Mouse (Mus musculus): ENCODE measurements at regions not wholly inside any gene's neighbourhood (a gene's known extent, or its start where the extent isn't known, plus 50 kb on each side); places are given as distances from the start of the nearest gene placed in this dataset.

DNA sequence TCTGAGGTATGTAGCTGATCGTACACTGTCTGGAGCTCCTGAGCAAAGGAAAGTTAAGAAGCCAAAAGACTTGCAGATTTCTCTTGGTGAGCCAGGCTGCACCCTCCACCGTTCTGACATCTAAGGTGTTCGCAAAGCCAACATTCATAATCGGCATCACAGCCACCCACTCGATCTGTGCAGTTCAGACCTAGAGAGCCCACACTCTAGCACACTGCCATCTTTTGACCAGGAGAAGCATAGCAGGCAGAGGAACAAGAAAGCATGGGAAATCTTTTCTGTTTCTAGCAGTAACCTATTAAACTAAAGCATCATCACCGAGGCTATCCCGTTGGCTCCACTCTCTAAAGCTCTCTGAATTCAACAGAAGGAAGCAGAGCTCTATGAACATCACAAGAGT is 59.2 kb downstream of the Areg start:
- 57% methylated on average over 7 of the region's 7 CpGs for WGBS
- no peaks in the 10 kb centered on the region for H3K27me3 ChIP-seq (replicated peaks)
- no peak overlapping the region for H3K9ac ChIP-seq
- no peaks in the 10 kb centered on the region for H3K36me3 ChIP-seq
- ATAC-seq (ENCODE audit: low FRiP score, low read depth): peak; percentile 61; the same call in 1 of the 2 replicates
- H3K4me1 ChIP-seq: no peaks in the 10 kb centered on the region
- no peaks in the 10 kb centered on the region for H3K9me3 ChIP-seq
- no peak overlapping the region for H3K4me3 ChIP-seq
- no peak overlapping the region for H3K4me2 ChIP-seq (replicated peaks)
- no peak overlapping the region for H3K27ac ChIP-seq

GRCm38 (mm10) chr5:91200448-91200847 is 61.0 kb downstream of the Areg start:
- Histone ChIP-seq H3K4me2 (replicated peaks) (no peak overlapping the region), H3K4me1 (no peaks in the 10 kb centered on the region), H3K36me3 (no peaks in the 10 kb centered on the region), H3K9me3 (no peaks in the 10 kb centered on the region), H3K27ac (no peak overlapping the region), H3K4me3 (no peak overlapping the region), H3K9ac (no peak overlapping the region), H3K27me3 (replicated peaks) (no peaks in the 10 kb centered on the region)
- no peak for ATAC-seq (ENCODE audit: low FRiP score, low read depth)
- WGBS: 77% methylated on average over 5 of the region's 5 CpGs

GRCm38 (mm10) chr5:91204225-91205005 is 65.0 kb downstream of the Areg start:
- Histone ChIP-seq H3K27me3 (replicated peaks) (no peaks in the 10 kb centered on the region), H3K4me1 (no peaks in the 10 kb centered on the region), H3K9ac (no peak overlapping the region), H3K4me2 (replicated peaks) (no peak overlapping the region), H3K4me3 (no peak overlapping the region), H3K36me3 (no peaks in the 10 kb centered on the region), H3K27ac (no peak overlapping the region), H3K9me3 (no peaks in the 10 kb centered on the region)
- no peak for ATAC-seq (ENCODE audit: low FRiP score, low read depth)
- 86% methylated on average over 13 of the region's 13 CpGs for WGBS

GRCm38 (mm10) chr5:91205350-91205880 is 66.0 kb downstream of the Areg start:
- H3K4me1 ChIP-seq: no peaks in the 10 kb centered on the region
- H3K27ac ChIP-seq: no peak overlapping the region
- H3K9ac ChIP-seq: no peak overlapping the region
- no peak for ATAC-seq (ENCODE audit: low FRiP score, low read depth)
- no peaks in the 10 kb centered on the region for H3K36me3 ChIP-seq
- WGBS: 84% methylated on average over 3 of the region's 3 CpGs
- H3K4me2 ChIP-seq (replicated peaks): no peak overlapping the region
- no peak overlapping the region for H3K4me3 ChIP-seq
- H3K9me3 ChIP-seq: no peaks in the 10 kb centered on the region
- no peaks in the 10 kb centered on the region for H3K27me3 ChIP-seq (replicated peaks)

GRCm38 (mm10) chr5:91206569-91207490 is 67.4 kb downstream of the Areg start:
- Histone ChIP-seq H3K27me3 (replicated peaks) (no peaks in the 10 kb centered on the region), H3K4me3 (no peak overlapping the region), H3K36me3 (no peaks in the 10 kb centered on the region), H3K9me3 (no peaks in the 10 kb centered on the region), H3K4me1 (no peaks in the 10 kb centered on the region), H3K9ac (no peak overlapping the region), H3K27ac (no peak overlapping the region), H3K4me2 (replicated peaks) (no peak overlapping the region)
- WGBS: 84% methylated on average over 9 of the region's 9 CpGs
- no peak for ATAC-seq (ENCODE audit: low FRiP score, low read depth)

GRCm38 (mm10) chr5:91220174-91220573 is 80.8 kb downstream of the Areg start:
- ATAC-seq (ENCODE audit: low FRiP score, low read depth): no peak
- Histone ChIP-seq H3K4me2 (replicated peaks) (no peak overlapping the region), H3K4me3 (no peak overlapping the region), H3K4me1 (no peaks in the 10 kb centered on the region), H3K9ac (no peak overlapping the region), H3K9me3 (no peaks in the 10 kb centered on the region), H3K27me3 (replicated peaks) (no peaks in the 10 kb centered on the region), H3K27ac (no peak overlapping the region), H3K36me3 (no peaks in the 10 kb centered on the region)
- 88% methylated on average over 4 of the region's 4 CpGs for WGBS

DNA sequence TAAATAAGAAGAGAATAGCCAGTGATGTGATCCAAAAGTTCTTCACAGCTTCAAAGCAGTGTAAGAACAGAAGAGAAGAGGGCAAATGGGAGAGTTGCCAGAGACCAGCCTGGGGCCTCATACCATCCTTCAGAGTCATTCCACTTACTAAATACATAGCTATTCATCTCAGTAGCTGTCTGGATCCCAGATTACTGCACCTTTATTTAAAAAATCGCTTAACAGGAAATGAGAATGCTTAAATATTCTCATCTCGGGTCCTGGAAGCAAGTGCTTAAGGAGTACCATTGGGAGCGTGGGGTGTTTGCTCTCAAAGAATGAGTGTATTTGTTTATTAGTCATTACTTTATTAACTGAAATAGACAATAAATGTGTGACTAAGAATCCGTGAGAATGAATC is 102.3 kb downstream of the Areg start:
- Histone ChIP-seq H3K4me2 (replicated peaks) (no peak overlapping the region), H3K4me3 (no peak overlapping the region), H3K9ac (no peak overlapping the region), H3K9me3 (no peaks in the 10 kb centered on the region), H3K27ac (no peak overlapping the region), H3K36me3 (no peaks in the 10 kb centered on the region), H3K27me3 (replicated peaks) (no peaks in the 10 kb centered on the region), H3K4me1 (no peaks in the 10 kb centered on the region)
- no peak for ATAC-seq (ENCODE audit: low FRiP score, low read depth)
- 78% methylated on average over 4 of the region's 4 CpGs for WGBS

GRCm38 (mm10) chr5:91247444-91247843 is 108.0 kb downstream of the Areg start:
- Histone ChIP-seq H3K4me2 (replicated peaks) (no peak overlapping the region), H3K9me3 (no peaks in the 10 kb centered on the region), H3K27me3 (replicated peaks) (no peaks in the 10 kb centered on the region), H3K4me3 (no peak overlapping the region), H3K27ac (no peak overlapping the region), H3K9ac (no peak overlapping the region), H3K4me1 (no peaks in the 10 kb centered on the region), H3K36me3 (no peaks in the 10 kb centered on the region)
- WGBS: 92% methylated on average over 5 of the region's 5 CpGs
- no peak for ATAC-seq (ENCODE audit: low FRiP score, low read depth)

GRCm38 (mm10) chr5:91261895-91262294 is 122.5 kb downstream of the Areg start:
- no peak overlapping the region for H3K27ac ChIP-seq
- no peaks in the 10 kb centered on the region for H3K27me3 ChIP-seq (replicated peaks)
- H3K4me2 ChIP-seq (replicated peaks): no peak overlapping the region
- H3K4me1 ChIP-seq: no peaks in the 10 kb centered on the region
- H3K9me3 ChIP-seq: no peaks in the 10 kb centered on the region
- H3K4me3 ChIP-seq: no peak overlapping the region
- no peaks in the 10 kb centered on the region for H3K36me3 ChIP-seq
- no peak overlapping the region for H3K9ac ChIP-seq
- ATAC-seq (ENCODE audit: low FRiP score, low read depth): no peak

GRCm38 (mm10) chr5:91262526-91262925 is 123.1 kb downstream of the Areg start:
- Histone ChIP-seq H3K9me3 (no peaks in the 10 kb centered on the region), H3K4me1 (no peaks in the 10 kb centered on the region), H3K9ac (no peak overlapping the region), H3K36me3 (no peaks in the 10 kb centered on the region), H3K4me3 (no peak overlapping the region), H3K27ac (no peak overlapping the region), H3K4me2 (replicated peaks) (no peak overlapping the region), H3K27me3 (replicated peaks) (no peaks in the 10 kb centered on the region)
- 90% methylated on average over 1 of the region's 1 CpGs for WGBS
- ATAC-seq (ENCODE audit: low FRiP score, low read depth): no peak

GRCm38 (mm10) chr5:91270747-91271146 is 131.3 kb downstream of the Areg start:
- H3K27ac ChIP-seq: no peak overlapping the region
- no peak for ATAC-seq (ENCODE audit: low FRiP score, low read depth)
- no peak overlapping the region for H3K4me2 ChIP-seq (replicated peaks)
- WGBS: 89% methylated on average over 1 of the region's 1 CpGs
- H3K36me3 ChIP-seq: no peaks in the 10 kb centered on the region
- H3K9ac ChIP-seq: no peak overlapping the region
- H3K4me1 ChIP-seq: no peaks in the 10 kb centered on the region
- no peaks in the 10 kb centered on the region for H3K9me3 ChIP-seq
- H3K27me3 ChIP-seq (replicated peaks): no peaks in the 10 kb centered on the region
- no peak overlapping the region for H3K4me3 ChIP-seq

DNA sequence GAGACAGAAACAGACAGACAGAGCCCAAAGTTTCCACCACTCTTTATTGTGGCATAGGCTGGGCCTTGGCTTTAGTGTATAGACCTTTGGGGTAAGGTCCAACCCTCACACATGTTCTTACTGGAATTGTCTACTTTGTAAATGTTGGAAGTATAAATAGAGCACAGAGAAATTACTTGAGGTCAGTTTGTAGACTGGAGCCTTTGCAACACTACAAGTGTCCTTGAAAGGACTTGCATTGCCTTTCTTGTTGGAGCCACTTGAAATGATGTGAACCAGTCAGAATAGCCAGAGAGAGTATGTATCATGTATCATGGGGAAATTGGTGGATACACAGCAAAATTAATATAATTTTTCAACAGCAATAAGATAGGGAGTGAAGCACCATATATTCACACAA is 131.4 kb downstream of the Btc start:
- H3K4me2 ChIP-seq (replicated peaks): no peak overlapping the region
- no peaks in the 10 kb centered on the region for H3K27me3 ChIP-seq (replicated peaks)
- H3K36me3 ChIP-seq: no peaks in the 10 kb centered on the region
- no peak overlapping the region for H3K27ac ChIP-seq
- ATAC-seq (ENCODE audit: low FRiP score, low read depth): no peak
- no peaks in the 10 kb centered on the region for H3K4me1 ChIP-seq
- no peak overlapping the region for H3K4me3 ChIP-seq
- no peaks in the 10 kb centered on the region for H3K9me3 ChIP-seq
- no peak overlapping the region for H3K9ac ChIP-seq
